Comparison of ENCODE assay signal across 27 mouse cellular contexts in the genomic region with DNA sequence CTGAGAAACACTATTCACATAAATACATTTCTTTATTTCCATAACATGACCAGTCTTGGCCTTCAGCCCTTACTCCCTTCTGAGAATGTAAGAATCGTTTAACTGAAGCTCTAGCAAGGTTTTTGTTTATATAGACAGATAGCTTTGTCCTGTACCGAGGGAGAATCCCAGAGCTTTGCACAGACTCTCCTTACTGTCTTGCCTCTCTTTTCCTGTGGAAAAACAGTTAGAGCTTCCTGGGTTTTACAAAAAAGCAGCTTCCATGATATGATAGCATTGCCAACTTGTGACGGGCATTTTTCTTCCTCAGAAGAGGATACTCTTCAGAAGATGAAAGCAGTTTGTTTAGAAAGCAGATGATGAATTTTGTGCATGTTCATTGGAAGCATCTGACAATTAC.
DNase-seq lines count a peak whose midpoint lies in the region; ATAC-seq lines count a peak whose summit lies in the region.
"Had no signal": no experiment of that assay in that cellular context is flagged by ENCODE, and none has a peak within 500 bp of the region (broad histone marks: within the 10 kb centered on the region; RNA-seq: fewer than 3 reads in every experiment).

No protein-coding gene starts in this region.

- no peak overlapping the region for H3K9ac ChIP-seq in kidney, embryonic 16.5 days (replicated peaks; ENCODE audit: low read length)
- no peak overlapping the region for H3K9ac ChIP-seq in lung, embryonic 16.5 days (ENCODE audit: low read length)
- H3K9ac ChIP-seq in intestine, embryonic 15.5 days: no peak overlapping the region
- H3K9ac ChIP-seq: embryonic facial prominence, embryonic 12.5 days; heart, embryonic 15.5 days; hindbrain, embryonic 13.5 days; liver, embryonic 14.5 days; midbrain, embryonic 12.5 days had no signal

- no peak for DNase-seq in kidney, adult 11 months
- no peak for DNase-seq in lung, postnatal 4 days
- peak; percentile 23 for DNase-seq in lung, postnatal 25 days (ENCODE audit: low spot score)
- DNase-seq in thymus, postnatal 0 days (ENCODE audit: low spot score): no peak
- DNase-seq: adrenal gland, postnatal 36 days; B cell, adult 2 months; cerebellum, adult 11 months; cerebellum, postnatal 14 days; gastrocnemius, adult 2 months; heart, postnatal 36 days; layer of hippocampus, adult 9-11 months; right cerebral cortex, postnatal 25 days; spleen, adult 18-20 months; thymus, postnatal 36 days had no signal

- no peaks in the 10 kb centered on the region for H3K9me3 ChIP-seq in kidney, embryonic 16.5 days (ENCODE audit: low read length)
- no peaks in the 10 kb centered on the region for H3K9me3 ChIP-seq in lung, embryonic 16.5 days (ENCODE audit: control insufficient read depth, low read length)
- no peaks in the 10 kb centered on the region for H3K9me3 ChIP-seq in intestine, embryonic 15.5 days
- H3K9me3 ChIP-seq: embryonic facial prominence, embryonic 12.5 days; G1E; heart, embryonic 15.5 days; hindbrain, embryonic 13.5 days; midbrain, embryonic 12.5 days had no signal

- ATAC-seq in kidney, embryonic 16.5 days (ENCODE audit: low FRiP score, low TSS enrichment): no peak
- ATAC-seq in lung, embryonic 16.5 days (ENCODE audit: low read depth): peak; percentile 67; the same call in 1 of the 2 replicates
- peak; percentile 63; the same call in 1 of the 2 replicates for ATAC-seq in intestine, embryonic 15.5 days
- ATAC-seq: forebrain, embryonic 14.5 days; Patski had no signal

- 40% methylated on average over 3 of the region's 3 CpGs for whole genome bisulfite sequencing in kidney, embryonic 16.5 days
- 17% methylated on average over 3 of the region's 3 CpGs for WGBS in lung, embryonic 16.5 days
- WGBS in intestine, embryonic 15.5 days: 19% methylated on average over 3 of the region's 3 CpGs

- no peak overlapping the region for H3K4me2 ChIP-seq in kidney, embryonic 16.5 days (replicated peaks; ENCODE audit: low read depth, low read length)
- H3K4me2 ChIP-seq in lung, embryonic 16.5 days (ENCODE audit: low read depth, low read length): no peak overlapping the region
- H3K4me2 ChIP-seq in intestine, embryonic 15.5 days (replicated peaks): no peak overlapping the region
- H3K4me2 ChIP-seq: embryonic facial prominence, embryonic 12.5 days; heart, embryonic 15.5 days; hindbrain, embryonic 13.5 days; midbrain, embryonic 12.5 days had no signal

- peaks cover 27% of the 10 kb centered on the region for H3K4me1 ChIP-seq in kidney, embryonic 16.5 days (ENCODE audit: insufficient read depth, low read length)
- peaks cover 6% of the 10 kb centered on the region for H3K4me1 ChIP-seq in lung, embryonic 16.5 days (replicated peaks; ENCODE audit: control insufficient read depth, insufficient read depth, low read length)
- no peaks in the 10 kb centered on the region for H3K4me1 ChIP-seq in intestine, embryonic 15.5 days (replicated peaks)
- H3K4me1 ChIP-seq: embryonic facial prominence, embryonic 12.5 days; hindbrain, embryonic 13.5 days; midbrain, embryonic 12.5 days had no signal

- peak overlapping the region; percentile 79 for H3K27ac ChIP-seq in kidney, embryonic 16.5 days (ENCODE audit: low read length)
- peak overlapping the region; percentile 79 for H3K27ac ChIP-seq in lung, embryonic 16.5 days (ENCODE audit: low read length)
- peak overlapping the region; percentile 56; the same call in 1 of the 2 replicates for H3K27ac ChIP-seq in intestine, embryonic 15.5 days
- H3K27ac ChIP-seq: embryonic facial prominence, embryonic 12.5 days; gastrocnemius, adult 2 months; heart, embryonic 15.5 days; hindbrain, embryonic 13.5 days; left cerebral cortex, adult 2 months; liver, embryonic 14.5 days; midbrain, embryonic 12.5 days had no signal

- H3K27me3 ChIP-seq in kidney, embryonic 16.5 days (ENCODE audit: insufficient read depth, low read length): no peaks in the 10 kb centered on the region
- H3K27me3 ChIP-seq in lung, embryonic 16.5 days (ENCODE audit: control insufficient read depth, insufficient read depth, low read depth, low read length): no peaks in the 10 kb centered on the region
- H3K27me3 ChIP-seq in intestine, embryonic 15.5 days (replicated peaks): no peaks in the 10 kb centered on the region
- H3K27me3 ChIP-seq: CH12.LX; embryonic facial prominence, embryonic 12.5 days; heart, embryonic 15.5 days; hindbrain, embryonic 13.5 days; midbrain, embryonic 12.5 days; Patski had no signal

- H3K4me3 ChIP-seq in kidney, embryonic 16.5 days (ENCODE audit: low read length): no peak overlapping the region
- H3K4me3 ChIP-seq in lung, embryonic 16.5 days (ENCODE audit: low read length): no peak overlapping the region
- H3K4me3 ChIP-seq in intestine, embryonic 15.5 days (replicated peaks): no peak overlapping the region
- H3K4me3 ChIP-seq: embryonic facial prominence, embryonic 12.5 days; gastrocnemius, adult 2 months; heart, embryonic 15.5 days; hindbrain, embryonic 13.5 days; left cerebral cortex, adult 2 months; midbrain, embryonic 12.5 days had no signal

- no peaks in the 10 kb centered on the region for H3K36me3 ChIP-seq in kidney, embryonic 16.5 days (ENCODE audit: insufficient read depth, low read length)
- H3K36me3 ChIP-seq in lung, embryonic 16.5 days (ENCODE audit: control insufficient read depth, insufficient read depth, low read length): no peaks in the 10 kb centered on the region
- no peaks in the 10 kb centered on the region for H3K36me3 ChIP-seq in intestine, embryonic 15.5 days
- H3K36me3 ChIP-seq: embryonic facial prominence, embryonic 12.5 days; G1E; heart, embryonic 15.5 days; hindbrain, embryonic 13.5 days; midbrain, embryonic 12.5 days had no signal
